Mouse (Mus musculus): ENCODE results near the gene Fyn. TPM values are rescaled to one million over a fixed set of nuclear protein-coding genes. Genes with fewer than 3 reads are reported as not detected.

Gene Fyn
- polyA plus RNA-seq, 1 experiment from 2014 or later, result 13.5 TPM

- H3K27ac ChIP-seq (ENCODE audit: low read depth, low read length), result no peak overlapping the region; the same call in 1 of the 2 replicates
- H3K36me3 ChIP-seq (ENCODE audit: control insufficient read depth, insufficient read depth), result 0 out of 2 replicates have a peak, but pooled peaks cover 3% of the 10 kb centered on the region
- no peak overlapping the region for H3K9ac ChIP-seq (ENCODE audit: low read depth, low read length)
- no peaks in the 10 kb centered on the region for H3K27me3 ChIP-seq (replicated peaks; ENCODE audit: control insufficient read depth, insufficient read depth, low read length)
- 81% methylated on average over 5 of the region's 5 CpGs for WGBS
- H3K9me3 ChIP-seq (ENCODE audit: control insufficient read depth), result no peaks in the 10 kb centered on the region
- ATAC-seq, result no peak
- 0 out of 2 replicates have a peak, but pooled peaks cover 3% of the 10 kb centered on the region for H3K4me1 ChIP-seq (replicated peaks; ENCODE audit: control insufficient read depth, insufficient read depth, low read length)
- no peak overlapping the region for H3K4me2 ChIP-seq (replicated peaks; ENCODE audit: low read depth)
- H3K4me3 ChIP-seq (ENCODE audit: low read depth, low read length), result no peak overlapping the region
- TF ChIP-seq CTCF (IDR thresholded peaks at IDR 0.05; ENCODE audit: low read depth), result no peak
These were observed 174.7 kb downstream of the Fyn start for GRCm38 (mm10) chr10:39543258-39543770.

- H3K9me3 ChIP-seq (ENCODE audit: control insufficient read depth), result no peaks in the 10 kb centered on the region
- no peak for ATAC-seq
These were observed 178.9 kb downstream of the Fyn start for GRCm38 (mm10) chr10:39547369-39548074.

GRCm38 (mm10) chr10:39550791-39551190 is 182.1 kb downstream of the Fyn start:
- 88% methylated on average over 2 of the region's 2 CpGs for WGBS
- H3K4me2 ChIP-seq (replicated peaks; ENCODE audit: low read depth), result no peak overlapping the region
- no peak for ATAC-seq
- no peaks in the 10 kb centered on the region for H3K27me3 ChIP-seq (replicated peaks; ENCODE audit: control insufficient read depth, insufficient read depth, low read length)
- TF ChIP-seq CTCF (IDR thresholded peaks at IDR 0.05; ENCODE audit: low read depth), result no peak
- H3K27ac ChIP-seq (ENCODE audit: low read depth, low read length), result no peak overlapping the region
- no peak overlapping the region for H3K9ac ChIP-seq (ENCODE audit: low read depth, low read length)
- H3K4me1 ChIP-seq (replicated peaks; ENCODE audit: control insufficient read depth, insufficient read depth, low read length), result 0 out of 2 replicates have a peak, but pooled peaks cover 4% of the 10 kb centered on the region
- no peaks in the 10 kb centered on the region for H3K9me3 ChIP-seq (ENCODE audit: control insufficient read depth)
- peaks cover 11% of the 10 kb centered on the region; the same call in 1 of the 2 replicates for H3K36me3 ChIP-seq (ENCODE audit: control insufficient read depth, insufficient read depth)
- H3K4me3 ChIP-seq (ENCODE audit: low read depth, low read length), result no peak overlapping the region

More at GRCm38 (mm10) chr10:39547369-39548074, 178.9 kb downstream of the Fyn start:
- H3K4me3 ChIP-seq (ENCODE audit: low read depth, low read length), result no peak overlapping the region
- no peak for TF ChIP-seq CTCF (IDR thresholded peaks at IDR 0.05; ENCODE audit: low read depth)
- H3K4me2 ChIP-seq (replicated peaks; ENCODE audit: low read depth), result no peak overlapping the region
- 48% methylated on average over 3 of the region's 3 CpGs for WGBS
- H3K4me1 ChIP-seq (replicated peaks; ENCODE audit: control insufficient read depth, insufficient read depth, low read length), result no peaks in the 10 kb centered on the region
- H3K27ac ChIP-seq (ENCODE audit: low read depth, low read length), result no peak overlapping the region
- peaks cover 5% of the 10 kb centered on the region; the same call in 1 of the 2 replicates for H3K36me3 ChIP-seq (ENCODE audit: control insufficient read depth, insufficient read depth)
- no peaks in the 10 kb centered on the region for H3K27me3 ChIP-seq (replicated peaks; ENCODE audit: control insufficient read depth, insufficient read depth, low read length)
- H3K9ac ChIP-seq (ENCODE audit: low read depth, low read length), result no peak overlapping the region

DNA sequence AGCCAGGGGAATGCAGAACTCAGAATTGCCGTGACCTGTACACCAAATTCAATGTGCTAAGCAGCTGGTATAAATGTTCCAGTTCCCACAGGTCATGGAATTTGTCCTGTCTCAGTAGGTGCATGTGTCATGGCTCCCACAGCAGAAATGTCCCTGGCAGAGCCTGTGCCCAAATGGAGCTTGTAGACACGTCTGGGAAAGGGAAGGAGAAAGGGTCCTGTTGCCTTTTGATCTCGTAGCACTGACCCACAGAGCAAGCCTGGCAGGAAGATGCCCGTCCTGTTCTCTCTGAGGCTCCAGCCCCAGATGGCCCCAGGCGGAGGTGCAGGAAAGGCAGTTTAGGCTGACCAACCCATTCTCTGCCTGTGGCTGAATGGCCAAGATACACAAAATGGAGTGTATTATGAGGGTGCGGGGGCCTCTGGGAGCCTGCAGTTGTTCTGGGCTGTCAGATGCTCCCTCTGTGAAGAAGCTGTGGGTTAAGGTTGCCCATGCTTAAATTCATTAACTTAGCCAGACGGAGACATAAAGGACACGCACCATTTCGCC is 183.1 kb downstream of the Fyn start:
- Histone ChIP-seq H3K4me3 (ENCODE audit: low read depth, low read length) (no peak overlapping the region), H3K27me3 (replicated peaks; ENCODE audit: control insufficient read depth, insufficient read depth, low read length) (no peaks in the 10 kb centered on the region), H3K4me2 (replicated peaks; ENCODE audit: low read depth) (no peak overlapping the region), H3K9ac (ENCODE audit: low read depth, low read length) (no peak overlapping the region), H3K9me3 (ENCODE audit: control insufficient read depth) (no peaks in the 10 kb centered on the region), H3K27ac (ENCODE audit: low read depth, low read length) (no peak overlapping the region), H3K4me1 (replicated peaks; ENCODE audit: control insufficient read depth, insufficient read depth, low read length) (0 out of 2 replicates have a peak, but pooled peaks cover 8% of the 10 kb centered on the region), H3K36me3 (ENCODE audit: control insufficient read depth, insufficient read depth) (peaks cover 11% of the 10 kb centered on the region; the same call in 1 of the 2 replicates)
- ATAC-seq, result no peak
- 80% methylated on average over 9 of the region's 9 CpGs for WGBS
- no peak for TF ChIP-seq CTCF (IDR thresholded peaks at IDR 0.05; ENCODE audit: low read depth)

- no peaks in the 10 kb centered on the region for H3K27me3 ChIP-seq (replicated peaks; ENCODE audit: control insufficient read depth, insufficient read depth, low read length)
- WGBS, result 19% methylated on average over 6 of the region's 6 CpGs
- no peak for ATAC-seq
- H3K27ac ChIP-seq (ENCODE audit: low read depth, low read length), result no peak overlapping the region
- H3K4me3 ChIP-seq (ENCODE audit: low read depth, low read length), result no peak overlapping the region
- H3K4me2 ChIP-seq (replicated peaks; ENCODE audit: low read depth), result no peak overlapping the region
- peaks cover 11% of the 10 kb centered on the region; the same call in 1 of the 2 replicates for H3K36me3 ChIP-seq (ENCODE audit: control insufficient read depth, insufficient read depth)
- no peak overlapping the region for H3K9ac ChIP-seq (ENCODE audit: low read depth, low read length)
- 0 out of 2 replicates have a peak, but pooled peaks cover 8% of the 10 kb centered on the region for H3K4me1 ChIP-seq (replicated peaks; ENCODE audit: control insufficient read depth, insufficient read depth, low read length)
- TF ChIP-seq CTCF (IDR thresholded peaks at IDR 0.05; ENCODE audit: low read depth), result no peak
- H3K9me3 ChIP-seq (ENCODE audit: control insufficient read depth), result no peaks in the 10 kb centered on the region
These were observed 183.7 kb downstream of the Fyn start for GRCm38 (mm10) chr10:39552351-39552814.

- Histone ChIP-seq H3K4me3 (ENCODE audit: low read depth, low read length) (no peak overlapping the region), H3K36me3 (ENCODE audit: control insufficient read depth, insufficient read depth) (peaks cover 11% of the 10 kb centered on the region; the same call in 1 of the 2 replicates), H3K9ac (ENCODE audit: low read depth, low read length) (no peak overlapping the region), H3K4me1 (replicated peaks; ENCODE audit: control insufficient read depth, insufficient read depth, low read length) (0 out of 2 replicates have a peak, but pooled peaks cover 8% of the 10 kb centered on the region), H3K27me3 (replicated peaks; ENCODE audit: control insufficient read depth, insufficient read depth, low read length) (no peaks in the 10 kb centered on the region), H3K4me2 (replicated peaks; ENCODE audit: low read depth) (no peak overlapping the region), H3K9me3 (ENCODE audit: control insufficient read depth) (no peaks in the 10 kb centered on the region), H3K27ac (ENCODE audit: low read depth, low read length) (no peak overlapping the region)
- TF ChIP-seq CTCF (IDR thresholded peaks at IDR 0.05; ENCODE audit: low read depth), result no peak
- ATAC-seq, result no peak
- 65% methylated on average over 5 of the region's 5 CpGs for WGBS
These were observed 184.2 kb downstream of the Fyn start for GRCm38 (mm10) chr10:39552903-39553302.

Measured in intestine, postnatal 0 days (tissue).